Mouse (Mus musculus): ENCODE data around the gene Gm11127.

DNA sequence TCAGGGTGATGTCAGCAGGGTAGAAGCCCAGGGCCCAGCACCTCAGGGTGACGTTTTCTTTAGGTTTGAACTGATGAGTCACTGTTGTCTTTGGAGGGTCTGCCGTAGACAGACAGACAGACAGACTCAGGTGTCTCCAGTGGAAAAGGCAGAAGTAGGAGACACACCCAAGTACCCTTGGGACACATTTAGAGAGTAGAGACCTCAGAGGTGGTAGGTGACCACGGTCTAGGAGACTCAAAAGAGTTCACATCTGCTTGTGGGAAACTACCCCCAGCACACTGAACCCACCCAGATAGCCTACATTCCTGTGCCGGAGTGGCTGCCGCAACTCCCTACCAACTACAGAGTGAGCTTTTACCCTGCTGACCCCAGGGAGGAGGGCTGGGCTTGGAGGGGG is 43.2 kb downstream of the Gm11127 start:
- no peak for TF ChIP-seq CTCF (IDR thresholded peaks at IDR 0.05; ENCODE audit: extremely low read depth, insufficient read length, insufficient replicate concordance, low read depth, low read length)
- no peak for TF ChIP-seq POLR2A (IDR thresholded peaks at IDR 0.05; ENCODE audit: low read depth, low read length)
